Mouse (Mus musculus) heart, embryonic 14.5 days (tissue): ENCODE measurements around the gene Fut2. TPM values are rescaled to one million over a fixed set of nuclear protein-coding genes. Genes with fewer than 3 reads are reported as not detected.

Source experiments
- ATAC-seq: fragments of 200-750 bp; cut with Nextera tagmentation; 2 replicates; pipeline ENCODE4 v1.8.0; 2017; ENCODE audit warnings: low read depth, moderate TSS enrichment; ENCODE audit not compliant: insufficient number of reproducible peaks, insufficient read depth, low FRiP score
- H3K27ac ChIP-seq, 2 experiments: fragments of 200-500 bp in 1 of 2; fragments of 300-500 bp in 1 of 2; sonication (generic) in 1 of 2; replicated peaks in 1 of 2; 2 replicates each; pipeline ENCODE4 v1.5.1; 2012 to 2014; ENCODE audit warnings: low read depth in 2 of 2, low read length in 2 of 2, control low read depth in 1 of 2, mild to moderate bottlenecking in 1 of 2, mixed read lengths in 1 of 2; ENCODE audit not compliant: control insufficient read depth in 1 of 2, insufficient read depth in 1 of 2
- H3K27me3 ChIP-seq: fragments of 300-500 bp; sonication (generic); 2 replicates; pipeline ENCODE4 v1.6.1; 2014; ENCODE audit warnings: mild to moderate bottlenecking, low read length, control low read depth; ENCODE audit not compliant: control insufficient read depth, insufficient read depth
- H3K36me3 ChIP-seq: fragments of 300-500 bp; sonication (generic); 2 replicates; pipeline ENCODE4 v1.6.1; 2014; ENCODE audit warnings: mild to moderate bottlenecking, control low read depth, low read length, mixed read lengths; ENCODE audit not compliant: control insufficient read depth, insufficient read depth
- H3K4me1 ChIP-seq, 2 experiments: fragments of 200-500 bp in 1 of 2; fragments of 300-500 bp in 1 of 2; sonication (generic) in 1 of 2; 2 replicates each; pipeline ENCODE4 v1.6.1; 2012 to 2014; ENCODE audit warnings: low read length in 2 of 2, control low read depth in 1 of 2, mixed read lengths in 1 of 2; ENCODE audit not compliant: control insufficient read depth in 2 of 2, insufficient read depth in 2 of 2
- H3K4me2 ChIP-seq: fragments of 300-500 bp; sonication (generic); 2 replicates; pipeline ENCODE4 v1.6.1; 2014; ENCODE audit warnings: mild to moderate bottlenecking, low read length
- H3K4me3 ChIP-seq, 2 experiments: fragments of 200-500 bp in 1 of 2; fragments of 300-500 bp in 1 of 2; sonication (generic) in 1 of 2; 2 replicates each; pipeline ENCODE4 v1.5.1; 2012 to 2014; ENCODE audit warnings: low read length in 2 of 2, mild to moderate bottlenecking in 2 of 2, control low read depth in 1 of 2, low read depth in 1 of 2, moderate library complexity in 1 of 2; ENCODE audit not compliant: control insufficient read depth in 1 of 2, insufficient read depth in 1 of 2
- H3K9ac ChIP-seq: fragments of 300-500 bp; sonication (generic); 2 replicates; pipeline ENCODE4 v1.6.1; 2014; ENCODE audit warnings: mild to moderate bottlenecking, low read length
- H3K9me3 ChIP-seq: fragments of 300-500 bp; sonication (generic); 2 replicates; pipeline ENCODE4 v1.6.1; 2016; ENCODE audit warnings: low read length, control low read depth; ENCODE audit not compliant: control insufficient read depth
- WGBS: fragments of 180-500 bp; shearing (Covaris S2); extraction: QIAGEN DNeasy Blood & Tissue Kit; methylation state at CpG from one replicate; pipeline ENCODE4 v1.1.7; 2014; 5-methylcytosine and 5-hydroxymethylcytosine counted together
- polyA plus RNA-seq: library from polyadenylated mRNA; unstranded; fragments of >200 nt; fragmentation: Nextera tagmentation; extraction: Ambion mirVana; gene quantifications from 2 replicates; pipeline ENCODE4 v1.2.1, GENCODE M21; 2014

The Fut2 gene
- polyA plus RNA-seq, 1 experiment from 2014 or later: 2.4 TPM

GRCm38 (mm10) chr7:45621443-45621842, 44.8 kb downstream of the Fut2 start, which contains the start of gene Izumo1:
Gene Izumo1 (plus strand): TSS chr7:45621811.
- 26% methylated on average over 9 of the region's 9 CpGs for whole genome bisulfite sequencing
- no peak within 1 kb of the TSS for H3K9ac ChIP-seq
- ATAC-seq: no peak
- 0 out of 4 replicates have a peak within 1 kb of the TSS, but pooled peaks have one; percentile 1 to 8 for H3K4me3 ChIP-seq
- no peak within 1 kb of the TSS for H3K27ac ChIP-seq
- no peaks in the 10 kb centered on the region for H3K36me3 ChIP-seq
- no peaks in the 10 kb centered on the region for H3K9me3 ChIP-seq
- H3K4me2 ChIP-seq: peak within 1 kb of the TSS; percentile 18; the same call in 1 of the 2 replicates
- peaks cover 0 to 4% of the 10 kb centered on the region in 2 experiments; a peak in 1 of 4 replicates for H3K4me1 ChIP-seq
- peaks cover 35% of the 10 kb centered on the region for H3K27me3 ChIP-seq

DNA sequence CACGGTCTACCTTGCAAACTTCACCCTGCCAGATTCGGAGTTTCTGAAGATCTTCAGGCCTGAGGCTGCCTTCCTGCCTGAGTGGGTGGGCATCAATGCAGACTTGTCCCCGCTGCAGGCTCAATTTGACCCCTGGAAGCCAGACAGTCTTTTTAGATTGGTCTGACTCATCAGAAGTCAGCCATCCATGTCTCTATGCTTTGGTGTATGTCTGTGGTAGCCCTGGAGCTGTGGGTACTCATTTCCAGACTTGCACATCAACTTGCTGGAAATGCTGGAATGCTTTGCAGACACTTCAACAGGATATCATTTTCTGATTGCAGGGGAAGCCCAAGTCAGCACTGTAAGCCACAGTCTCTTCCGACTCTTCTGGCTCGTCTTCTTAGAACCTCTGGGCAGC, 46.6 kb downstream of the Fut2 start:
- Histone ChIP-seq H3K27ac (no peak overlapping the region), H3K9me3 (no peaks in the 10 kb centered on the region), H3K36me3 (no peaks in the 10 kb centered on the region), H3K27me3 (peaks cover 46% of the 10 kb centered on the region), H3K4me3 (no peak overlapping the region), H3K9ac (no peak overlapping the region), H3K4me1 (peaks cover 0 to 6% of the 10 kb centered on the region in 2 experiments; a peak in 1 of 4 replicates), H3K4me2 (no peak overlapping the region)
- no peak for ATAC-seq
- WGBS: 69% methylated on average over 5 of the region's 5 CpGs

- peaks cover 0 to 6% of the 10 kb centered on the region in 2 experiments; a peak in 1 of 4 replicates for H3K4me1 ChIP-seq
- ATAC-seq: no peak
- no peak overlapping the region for H3K9ac ChIP-seq
- no peak overlapping the region for H3K4me3 ChIP-seq
- no peaks in the 10 kb centered on the region for H3K9me3 ChIP-seq
- peaks cover 46% of the 10 kb centered on the region for H3K27me3 ChIP-seq
- no peak overlapping the region for H3K4me2 ChIP-seq
- H3K27ac ChIP-seq: no peak overlapping the region
- WGBS: 77% methylated on average over 5 of the region's 5 CpGs
- no peaks in the 10 kb centered on the region for H3K36me3 ChIP-seq
Observed at GRCm38 (mm10) chr7:45618316-45618715, 47.9 kb downstream of the Fut2 start.

GRCm38 (mm10) chr7:45617042-45617695, 49.0 kb downstream of the Fut2 start, which contains the start of gene Fut1:
Gene Fut1 (plus strand): TSS chr7:45617289.
- WGBS: 9% methylated on average over 31 of the region's 31 CpGs
- H3K9me3 ChIP-seq: no peaks in the 10 kb centered on the region
- no peak within 1 kb of the TSS for H3K9ac ChIP-seq
- peaks cover 46% of the 10 kb centered on the region for H3K27me3 ChIP-seq
- ATAC-seq: peak; percentile 20; the same call in 1 of the 2 replicates
- no peak within 1 kb of the TSS for H3K4me2 ChIP-seq
- H3K27ac ChIP-seq: no peak within 1 kb of the TSS
- H3K4me1 ChIP-seq: peaks cover 0 to 6% of the 10 kb centered on the region in 2 experiments; a peak in 1 of 4 replicates
- H3K36me3 ChIP-seq: no peaks in the 10 kb centered on the region
- peak within 1 kb of the TSS in 1 of 2 experiments; percentile 6; a peak in 1 of 4 replicates for H3K4me3 ChIP-seq

GRCm38 (mm10) chr7:45616277-45616676, 49.9 kb downstream of the Fut2 start:
- H3K4me2 ChIP-seq: no peak overlapping the region
- ATAC-seq: no peak

GRCm38 (mm10) chr7:45609511-45609910, 56.7 kb downstream of the Fut2 start:
- no peaks in the 10 kb centered on the region for H3K27me3 ChIP-seq
- no peaks in the 10 kb centered on the region for H3K4me1 ChIP-seq
- H3K9me3 ChIP-seq: no peaks in the 10 kb centered on the region
- H3K36me3 ChIP-seq: no peaks in the 10 kb centered on the region
- no peak overlapping the region for H3K9ac ChIP-seq
- H3K4me2 ChIP-seq: no peak overlapping the region
- ATAC-seq: no peak
- no peak overlapping the region for H3K27ac ChIP-seq
- 52% methylated on average over 1 of the region's 1 CpGs for WGBS
- H3K4me3 ChIP-seq: no peak overlapping the region

More at GRCm38 (mm10) chr7:45616277-45616676, 49.9 kb downstream of the Fut2 start:
- Histone ChIP-seq H3K4me1 (peaks cover 0 to 6% of the 10 kb centered on the region in 2 experiments; a peak in 1 of 4 replicates), H3K36me3 (no peaks in the 10 kb centered on the region), H3K4me3 (no peak overlapping the region), H3K27ac (no peak overlapping the region), H3K27me3 (peaks cover 46% of the 10 kb centered on the region), H3K9ac (no peak overlapping the region), H3K9me3 (no peaks in the 10 kb centered on the region)
- 30% methylated on average over 6 of the region's 6 CpGs for WGBS

DNA sequence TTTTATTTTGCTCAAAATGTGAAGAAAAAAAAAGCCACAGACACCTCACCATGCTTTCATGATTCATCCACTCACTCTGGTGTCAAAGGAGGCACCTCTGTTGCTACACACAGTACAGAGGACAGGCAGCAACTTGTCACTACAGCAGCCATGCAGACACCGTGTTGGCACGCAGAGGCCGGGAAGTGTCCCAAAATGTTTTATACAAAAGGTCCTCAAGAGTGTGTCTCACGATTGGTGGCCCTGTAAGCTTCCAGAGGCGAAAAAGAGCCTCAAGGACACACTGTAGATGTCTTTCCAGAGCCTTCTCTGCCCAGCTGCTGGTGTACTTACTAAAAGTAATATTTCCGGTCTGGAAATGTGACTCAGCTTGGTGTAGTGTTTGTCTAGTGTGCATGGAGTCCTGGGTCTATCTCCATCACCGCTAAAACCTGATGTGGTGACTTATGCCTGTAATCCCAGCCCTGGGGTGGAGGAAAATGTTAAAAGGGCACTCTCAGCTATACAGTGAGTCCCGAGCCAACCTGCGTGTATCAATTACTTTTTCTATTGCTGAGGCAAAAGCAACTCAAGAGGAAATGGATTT, 60.4 kb downstream of the Fut2 start:
- no peak for ATAC-seq
- no peaks in the 10 kb centered on the region for H3K4me1 ChIP-seq
- no peaks in the 10 kb centered on the region for H3K27me3 ChIP-seq
- no peak overlapping the region for H3K9ac ChIP-seq
- H3K9me3 ChIP-seq: no peaks in the 10 kb centered on the region
- 74% methylated on average over 9 of the region's 9 CpGs for WGBS
- no peaks in the 10 kb centered on the region for H3K36me3 ChIP-seq
- no peak overlapping the region for H3K27ac ChIP-seq
- H3K4me2 ChIP-seq: no peak overlapping the region
- H3K4me3 ChIP-seq: no peak overlapping the region
